Mouse (Mus musculus): Measurements from ENCODE around the gene Naaladl1.

GRCm38 (mm10) chr19:6163872-6164547 lies 58.4 kb downstream of the Naaladl1 start:
- TF ChIP-seq POLR2A (IDR thresholded peaks at IDR 0.05; ENCODE audit: extremely low read depth, insufficient read depth, low read length) (no peak), CTCF (IDR thresholded peaks at IDR 0.05; ENCODE audit: extremely low read depth, insufficient read depth, low read length) (no peak)
